Mouse (Mus musculus) forebrain, embryonic 16.5 days (tissue): ENCODE measurements around the gene Camkk1. TPM values are rescaled to one million over a fixed set of nuclear protein-coding genes. Genes with fewer than 3 reads are reported as not detected.

Experiments used
- ATAC-seq: fragments of 200-750 bp; cut with Nextera tagmentation; 2 replicates; pipeline ENCODE4 v1.8.0; 2017; ENCODE audit warnings: mild to moderate bottlenecking, moderate library complexity
- H3K27ac ChIP-seq: fragments of 300-500 bp; sonication (generic); 2 replicates; pipeline ENCODE4 v1.5.1; 2014; ENCODE audit warnings: low read length, control low read depth
- H3K27me3 ChIP-seq: fragments of 300-500 bp; sonication (generic); replicated peaks from 2 replicates; pipeline ENCODE4 v1.6.1; 2014; ENCODE audit warnings: low read length; ENCODE audit not compliant: control insufficient read depth, insufficient read depth
- H3K36me3 ChIP-seq: fragments of 300-500 bp; sonication (generic); 2 replicates; pipeline ENCODE4 v1.6.1; 2014; ENCODE audit not compliant: control insufficient read depth, insufficient read depth
- H3K4me1 ChIP-seq: fragments of 300-500 bp; sonication (generic); replicated peaks from 2 replicates; pipeline ENCODE4 v1.6.1; 2014; ENCODE audit warnings: low read length; ENCODE audit not compliant: control insufficient read depth, insufficient read depth
- H3K4me2 ChIP-seq: fragments of 300-500 bp; sonication (generic); 2 replicates; pipeline ENCODE4 v1.6.1; 2014; ENCODE audit warnings: mild to moderate bottlenecking, low read length, control low read depth
- H3K4me3 ChIP-seq: fragments of 300-500 bp; sonication (generic); replicated peaks from 2 replicates; pipeline ENCODE4 v1.5.1; 2014; ENCODE audit warnings: mild to moderate bottlenecking, low read length, control low read depth
- H3K9ac ChIP-seq: fragments of 300-500 bp; sonication (generic); replicated peaks from 2 replicates; pipeline ENCODE4 v1.6.1; 2014; ENCODE audit warnings: low read depth, low read length, control low read depth
- H3K9me3 ChIP-seq: fragments of 300-500 bp; sonication (generic); 2 replicates; pipeline ENCODE4 v1.6.1; 2016; ENCODE audit warnings: low read length; ENCODE audit not compliant: control insufficient read depth
- WGBS: fragments of 180-500 bp; shearing (Covaris S2); extraction: QIAGEN DNeasy Blood & Tissue Kit; methylation state at CpG from one replicate; pipeline ENCODE4 v1.1.7; 2014; 5-methylcytosine and 5-hydroxymethylcytosine counted together
- polyA plus RNA-seq: library from polyadenylated mRNA; unstranded; fragments of >200 nt; fragmentation: Nextera tagmentation; extraction: Ambion mirVana; gene quantifications from 2 replicates; pipeline ENCODE4 v1.2.1, GENCODE M21; 2015

Camkk1 gene
- polyA plus RNA-seq, 1 experiment from 2014 or later = 27.7 TPM

DNA sequence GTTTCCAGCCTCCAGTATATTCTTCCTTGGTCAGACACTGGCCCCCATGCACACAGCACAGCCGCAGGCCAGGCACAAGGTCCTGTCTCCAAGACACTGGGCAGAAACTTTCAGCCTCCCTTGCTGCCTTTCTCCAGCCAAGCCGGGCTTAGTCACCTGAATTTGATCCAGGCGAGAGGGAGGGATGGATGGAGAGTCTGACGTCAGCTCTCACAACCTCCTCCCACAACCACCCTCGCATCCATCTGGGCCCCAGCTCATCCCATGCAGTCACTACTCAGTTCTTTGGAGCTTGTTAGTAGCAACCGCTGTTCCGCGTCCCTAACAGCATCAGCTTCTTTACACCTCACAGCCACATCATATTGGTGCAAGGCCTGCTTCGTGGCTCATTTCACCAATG, 4.3 kb downstream of the Camkk1 start:
- H3K27ac ChIP-seq = no peak overlapping the region
- no peaks in the 10 kb centered on the region for H3K36me3 ChIP-seq
- H3K4me2 ChIP-seq = no peak overlapping the region
- 48% methylated on average over 9 of the region's 9 CpGs for WGBS
- peaks cover 8% of the 10 kb centered on the region for H3K27me3 ChIP-seq
- no peaks in the 10 kb centered on the region for H3K9me3 ChIP-seq
- H3K4me3 ChIP-seq = no peak overlapping the region
- H3K4me1 ChIP-seq = peaks cover 14% of the 10 kb centered on the region
- no peak overlapping the region for H3K9ac ChIP-seq
- ATAC-seq = no peak

GRCm38 (mm10) chr11:73023827-73024226, 5.0 kb downstream of the Camkk1 start:
- Histone ChIP-seq H3K4me1 (peaks cover 9% of the 10 kb centered on the region), H3K27me3 (peaks cover 8% of the 10 kb centered on the region), H3K9me3 (no peaks in the 10 kb centered on the region), H3K36me3 (no peaks in the 10 kb centered on the region), H3K27ac (no peak overlapping the region), H3K9ac (no peak overlapping the region), H3K4me3 (no peak overlapping the region), H3K4me2 (no peak overlapping the region)
- ATAC-seq = no peak
- WGBS = 25% methylated on average over 4 of the region's 4 CpGs

- Histone ChIP-seq H3K4me2 (no peak overlapping the region), H3K4me1 (peaks cover 9% of the 10 kb centered on the region), H3K27me3 (peaks cover 8% of the 10 kb centered on the region), H3K4me3 (no peak overlapping the region), H3K9me3 (no peaks in the 10 kb centered on the region), H3K36me3 (no peaks in the 10 kb centered on the region), H3K9ac (no peak overlapping the region), H3K27ac (no peak overlapping the region)
- ATAC-seq = no peak
- WGBS = 74% methylated on average over 7 of the region's 7 CpGs
Measured at GRCm38 (mm10) chr11:73024236-73024904, 5.6 kb downstream of the Camkk1 start.

- Histone ChIP-seq H3K4me1 (peaks cover 10% of the 10 kb centered on the region), H3K4me2 (no peak overlapping the region), H3K27me3 (no peaks in the 10 kb centered on the region), H3K4me3 (no peak overlapping the region), H3K27ac (no peak overlapping the region), H3K9ac (no peak overlapping the region), H3K36me3 (no peaks in the 10 kb centered on the region), H3K9me3 (no peaks in the 10 kb centered on the region)
- 54% methylated on average over 8 of the region's 8 CpGs for WGBS
- no peak for ATAC-seq
Measured at GRCm38 (mm10) chr11:73026961-73027360, 8.2 kb downstream of the Camkk1 start.

DNA sequence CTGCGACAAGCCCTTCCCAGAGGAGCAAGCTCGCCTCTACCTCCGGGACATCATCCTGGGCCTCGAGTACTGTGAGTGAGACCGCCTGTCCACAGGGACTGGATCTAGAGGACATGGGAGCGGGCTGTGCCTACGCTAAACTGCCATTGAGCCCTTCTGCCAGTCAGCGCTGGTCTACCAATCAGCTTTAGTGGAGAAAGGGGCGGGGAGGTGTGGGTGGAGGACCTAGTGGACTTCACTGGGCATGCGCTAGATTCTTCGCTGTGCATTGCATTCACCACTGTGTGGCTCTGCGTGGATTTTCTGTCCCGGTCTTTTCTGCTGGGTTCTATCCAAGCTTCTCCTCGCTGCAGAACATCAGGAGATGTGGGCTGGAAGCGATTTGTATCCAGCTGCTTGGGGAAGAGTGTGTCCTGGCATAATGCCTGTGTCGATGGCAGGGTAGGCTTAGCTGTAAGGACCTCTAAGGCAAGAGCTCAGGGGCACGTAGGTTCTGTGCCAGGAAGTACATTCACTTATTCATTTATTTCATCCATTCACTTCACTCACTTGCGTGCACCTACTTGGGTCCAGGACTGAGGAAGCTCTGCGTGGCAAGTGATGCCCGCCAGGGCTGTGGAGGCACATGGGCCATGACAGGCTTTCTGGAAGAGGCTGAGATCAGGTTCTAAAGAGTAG, 12.2 kb downstream of the Camkk1 start:
- 20% methylated on average over 20 of the region's 20 CpGs for WGBS

GRCm38 (mm10) chr11:73031536-73031935, 12.7 kb downstream of the Camkk1 start:
- no peak overlapping the region; the same call in 1 of the 2 replicates for H3K27ac ChIP-seq
- H3K4me3 ChIP-seq = no peak overlapping the region
- no peak; the same call in 1 of the 2 replicates for ATAC-seq

More for the DNA sequence above, 12.2 kb downstream of the Camkk1 start:
- no peaks in the 10 kb centered on the region for H3K27me3 ChIP-seq
- no peaks in the 10 kb centered on the region for H3K9me3 ChIP-seq
- ATAC-seq = peak; percentile 97
- H3K4me1 ChIP-seq = peaks cover 10% of the 10 kb centered on the region
- no peaks in the 10 kb centered on the region for H3K36me3 ChIP-seq
- H3K4me3 ChIP-seq = peak overlapping the region; percentile 35
- peak overlapping the region; percentile 65 for H3K4me2 ChIP-seq
- H3K9ac ChIP-seq = peak overlapping the region; percentile 47
- H3K27ac ChIP-seq = peak overlapping the region; percentile 39

GRCm38 (mm10) chr11:73036077-73036476, 17.3 kb downstream of the Camkk1 start:
- ATAC-seq = no peak

More at GRCm38 (mm10) chr11:73031536-73031935, 12.7 kb downstream of the Camkk1 start:
- H3K4me2 ChIP-seq = no peak overlapping the region
- H3K27me3 ChIP-seq = no peaks in the 10 kb centered on the region
- peak overlapping the region; percentile 47 for H3K9ac ChIP-seq
- 75% methylated on average over 5 of the region's 5 CpGs for WGBS
- no peaks in the 10 kb centered on the region for H3K9me3 ChIP-seq
- H3K36me3 ChIP-seq = no peaks in the 10 kb centered on the region
- H3K4me1 ChIP-seq = peaks cover 10% of the 10 kb centered on the region

GRCm38 (mm10) chr11:73036889-73037288, 18.1 kb downstream of the Camkk1 start:
- Histone ChIP-seq H3K4me3 (no peak overlapping the region), H3K4me2 (no peak overlapping the region), H3K4me1 (no peaks in the 10 kb centered on the region), H3K27ac (no peak overlapping the region), H3K9me3 (no peaks in the 10 kb centered on the region), H3K27me3 (no peaks in the 10 kb centered on the region), H3K9ac (no peak overlapping the region), H3K36me3 (no peaks in the 10 kb centered on the region; the same call in 1 of the 2 replicates)
- no peak for ATAC-seq
- WGBS = 72% methylated on average over 6 of the region's 6 CpGs

More at GRCm38 (mm10) chr11:73036077-73036476, 17.3 kb downstream of the Camkk1 start:
- H3K4me2 ChIP-seq = no peak overlapping the region
- no peak overlapping the region for H3K4me3 ChIP-seq
- no peaks in the 10 kb centered on the region; the same call in 1 of the 2 replicates for H3K36me3 ChIP-seq
- no peaks in the 10 kb centered on the region for H3K9me3 ChIP-seq
- H3K9ac ChIP-seq = no peak overlapping the region
- WGBS = 84% methylated on average over 7 of the region's 7 CpGs
- H3K4me1 ChIP-seq = peaks cover 6% of the 10 kb centered on the region
- no peak overlapping the region for H3K27ac ChIP-seq
- H3K27me3 ChIP-seq = no peaks in the 10 kb centered on the region

- H3K9ac ChIP-seq = no peak overlapping the region
- ATAC-seq = no peak
- no peak overlapping the region for H3K4me2 ChIP-seq
- WGBS = 88% methylated on average over 3 of the region's 3 CpGs
- no peaks in the 10 kb centered on the region for H3K27me3 ChIP-seq
- no peak overlapping the region for H3K27ac ChIP-seq
- no peaks in the 10 kb centered on the region; the same call in 1 of the 2 replicates for H3K36me3 ChIP-seq
- H3K9me3 ChIP-seq = no peaks in the 10 kb centered on the region
- no peaks in the 10 kb centered on the region for H3K4me1 ChIP-seq
- H3K4me3 ChIP-seq = no peak overlapping the region
Measured at GRCm38 (mm10) chr11:73037691-73038090, 18.9 kb downstream of the Camkk1 start.
